Mouse (Mus musculus) intestine, embryonic 15.5 days (tissue): ENCODE results near the gene Mdk. TPM values are rescaled to one million over a fixed set of nuclear protein-coding genes. Genes with fewer than 3 reads are reported as not detected.
A peak's percentile ranks its signal among the peaks of the same experiment; 100 is the strongest.

Experiments
- ATAC-seq: fragments of 200-750 bp; cut with Nextera tagmentation; 2 replicates; pipeline ENCODE4 v1.8.0; 2017; ENCODE audit warnings: moderate TSS enrichment, moderate library complexity
- H3K27ac ChIP-seq: fragments of 300-500 bp; sonication (generic); 2 replicates; pipeline ENCODE4 v1.5.1; 2015; ENCODE audit warnings: mild to moderate bottlenecking, inconsistent platforms
- H3K27me3 ChIP-seq: fragments of 300-500 bp; sonication (generic); replicated peaks from 2 replicates; pipeline ENCODE4 v1.6.1; 2015; ENCODE audit warnings: inconsistent platforms
- H3K36me3 ChIP-seq: fragments of 300-500 bp; sonication (generic); 2 replicates; pipeline ENCODE4 v1.6.1; 2015; ENCODE audit warnings: inconsistent platforms
- H3K4me1 ChIP-seq: fragments of 300-500 bp; sonication (generic); replicated peaks from 2 replicates; pipeline ENCODE4 v1.6.1; 2015; ENCODE audit warnings: inconsistent platforms
- H3K4me2 ChIP-seq: fragments of 300-500 bp; sonication (generic); replicated peaks from 2 replicates; pipeline ENCODE4 v1.6.1; 2015; ENCODE audit warnings: mild to moderate bottlenecking, inconsistent platforms
- H3K4me3 ChIP-seq: fragments of 300-500 bp; sonication (generic); replicated peaks from 2 replicates; pipeline ENCODE4 v1.5.1; 2015; ENCODE audit warnings: inconsistent platforms
- H3K9ac ChIP-seq: fragments of 300-500 bp; sonication (generic); 2 replicates; pipeline ENCODE4 v1.6.1; 2015; ENCODE audit warnings: inconsistent platforms
- H3K9me3 ChIP-seq: fragments of 300-500 bp; sonication (generic); 2 replicates; pipeline ENCODE4 v1.6.1; 2016; ENCODE audit warnings: inconsistent platforms
- WGBS: fragments of 180-500 bp; shearing (Covaris S2); methylation state at CpG from one replicate; pipeline ENCODE4 v1.1.7; 2015; 5-methylcytosine and 5-hydroxymethylcytosine counted together
- polyA plus RNA-seq: library from polyadenylated mRNA; unstranded; fragments of >200 nt; fragmentation: Nextera tagmentation; extraction: Ambion mirVana; gene quantifications from 2 replicates; pipeline ENCODE4 v1.2.1, GENCODE M21; 2015

Gene Mdk
- polyA plus RNA-seq, 1 experiment from 2014 or later, result 652 TPM

DNA sequence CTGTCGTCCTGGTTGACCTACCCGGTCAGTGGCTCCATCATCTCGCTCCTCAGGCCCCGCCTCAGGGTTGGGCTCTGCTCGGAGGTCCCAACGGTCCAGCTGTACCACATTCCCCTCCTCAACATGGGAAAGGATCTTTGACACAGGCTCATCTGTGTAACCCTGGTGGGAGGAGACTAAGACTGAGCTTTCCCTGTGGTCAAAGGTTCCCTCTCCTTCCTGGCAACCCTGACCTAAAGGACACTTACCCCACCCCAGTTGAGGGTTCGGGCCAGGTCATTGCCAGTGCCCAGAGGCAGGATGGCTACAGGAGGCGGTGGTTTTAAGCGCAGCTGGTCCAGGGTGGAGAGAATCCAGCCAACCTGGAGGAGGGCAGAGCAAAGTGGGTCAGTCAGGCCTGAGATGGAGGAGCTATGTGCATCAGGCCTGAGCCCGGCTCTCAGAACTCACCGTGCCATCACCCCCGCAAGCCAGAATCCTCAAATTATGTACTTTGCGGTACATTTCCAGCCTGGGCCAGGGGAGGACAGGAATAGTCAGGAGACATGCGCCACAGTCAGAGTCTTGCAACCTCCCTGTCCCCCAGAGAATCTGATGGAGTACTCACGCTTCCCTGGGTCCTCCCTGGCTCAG is 7.3 kb upstream of the Mdk start:
- Histone ChIP-seq H3K27me3 (no peaks in the 10 kb centered on the region), H3K4me1 (peaks cover 6% of the 10 kb centered on the region), H3K9me3 (no peaks in the 10 kb centered on the region), H3K4me2 (no peak overlapping the region), H3K27ac (no peak overlapping the region), H3K36me3 (peaks cover 54% of the 10 kb centered on the region), H3K9ac (no peak overlapping the region), H3K4me3 (no peak overlapping the region)
- no peak for ATAC-seq
- 84% methylated on average over 15 of the region's 15 CpGs for WGBS

DNA sequence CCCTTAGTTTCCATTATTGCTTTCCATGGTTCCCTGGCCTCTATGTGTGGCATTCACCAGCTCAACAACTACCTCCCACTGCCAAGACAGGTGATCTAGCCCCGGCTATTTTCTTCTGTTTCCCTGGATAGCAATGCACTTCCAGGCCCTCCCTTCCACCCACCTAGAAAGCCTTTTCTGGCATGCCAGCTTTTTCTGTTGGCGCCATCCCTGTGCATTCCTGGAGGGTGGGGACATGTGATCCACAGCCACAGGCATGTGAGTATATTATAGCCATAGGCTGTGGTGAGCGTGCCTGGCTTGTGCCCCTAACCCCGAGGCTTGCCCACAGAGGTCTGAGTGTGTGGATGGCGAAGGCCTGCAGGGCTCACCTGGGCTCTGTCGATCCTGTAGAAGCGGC is 4.1 kb upstream of the Mdk start:
- Histone ChIP-seq H3K4me2 (no peak overlapping the region), H3K27me3 (no peaks in the 10 kb centered on the region), H3K36me3 (peaks cover 51% of the 10 kb centered on the region), H3K9me3 (no peaks in the 10 kb centered on the region), H3K4me3 (no peak overlapping the region), H3K9ac (no peak overlapping the region), H3K4me1 (peaks cover 28% of the 10 kb centered on the region), H3K27ac (no peak overlapping the region)
- ATAC-seq, result no peak
- WGBS, result 92% methylated on average over 7 of the region's 7 CpGs

DNA sequence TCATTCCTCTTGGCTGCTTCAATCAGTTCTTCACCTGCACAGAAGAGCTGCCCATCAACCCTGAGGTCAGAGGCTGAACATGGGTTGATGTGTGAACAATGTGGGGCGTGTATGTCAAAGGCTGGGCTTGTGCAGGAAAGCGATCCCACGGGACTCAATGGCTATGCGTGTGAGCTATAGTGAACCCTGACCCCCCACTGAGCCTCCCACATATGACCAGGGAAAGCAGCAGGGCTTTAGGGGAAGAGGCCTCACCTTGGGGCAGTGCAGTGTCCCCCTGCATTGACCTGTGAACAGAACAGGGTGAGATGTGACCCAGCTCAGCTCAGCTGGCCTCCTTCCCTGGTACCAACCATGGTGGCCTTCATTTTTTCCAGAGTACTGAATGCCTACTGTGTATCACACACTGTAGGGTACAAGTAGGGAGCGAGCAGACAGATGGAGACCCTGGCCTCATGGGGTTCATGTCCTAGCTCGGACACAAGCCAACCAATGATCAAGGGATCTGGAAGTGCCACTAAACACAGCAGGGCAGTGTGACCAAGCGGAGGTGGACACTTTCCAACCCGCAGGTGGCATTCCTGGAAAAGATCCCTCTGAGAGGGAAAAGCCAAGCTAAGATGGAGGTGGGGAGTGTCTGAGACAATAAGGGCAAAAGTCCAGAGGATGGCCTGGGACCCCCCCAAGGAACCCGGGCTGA is 2.9 kb upstream of the Mdk start:
- no peak overlapping the region for H3K27ac ChIP-seq
- no peak for ATAC-seq

GRCm38 (mm10) chr2:91934016-91934415 is 1.9 kb upstream of the Mdk start:
- no peaks in the 10 kb centered on the region for H3K9me3 ChIP-seq
- no peak for ATAC-seq
- H3K27me3 ChIP-seq, result no peaks in the 10 kb centered on the region
- no peak overlapping the region for H3K4me2 ChIP-seq
- H3K36me3 ChIP-seq, result peaks cover 32% of the 10 kb centered on the region
- peaks cover 41% of the 10 kb centered on the region for H3K4me1 ChIP-seq
- no peak overlapping the region for H3K9ac ChIP-seq
- H3K4me3 ChIP-seq, result no peak overlapping the region
- 39% methylated on average over 8 of the region's 8 CpGs for WGBS
- peak overlapping the region; percentile 90; the same call in 1 of the 2 replicates for H3K27ac ChIP-seq

More for the DNA sequence above, 2.9 kb upstream of the Mdk start:
- Histone ChIP-seq H3K4me1 (peaks cover 38% of the 10 kb centered on the region), H3K9me3 (no peaks in the 10 kb centered on the region), H3K4me3 (no peak overlapping the region), H3K27me3 (no peaks in the 10 kb centered on the region), H3K36me3 (peaks cover 42% of the 10 kb centered on the region), H3K9ac (no peak overlapping the region), H3K4me2 (no peak overlapping the region)
- 85% methylated on average over 9 of the region's 9 CpGs for WGBS

DNA sequence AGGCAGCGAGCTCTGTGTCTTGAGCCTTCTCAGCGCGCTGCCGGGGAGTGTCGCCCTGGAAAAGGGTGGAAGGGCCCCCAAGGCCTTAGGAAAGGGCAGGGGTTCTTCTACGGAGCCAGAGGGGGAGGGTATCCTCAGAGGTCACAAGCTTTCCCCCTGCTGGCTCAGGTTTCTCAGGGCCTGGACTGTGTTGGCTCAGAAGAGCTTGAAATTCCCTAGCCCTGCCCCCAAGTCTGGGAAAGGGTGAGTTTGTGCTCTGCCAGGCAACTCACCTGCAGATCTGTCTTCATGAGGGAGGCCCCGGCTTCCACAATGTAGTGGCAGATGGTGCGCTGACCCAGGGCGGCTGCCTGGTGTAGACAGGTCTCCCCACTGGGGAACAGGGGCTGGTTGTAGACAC is 1.4 kb upstream of the Mdk start:
- Histone ChIP-seq H3K4me2 (no peak overlapping the region), H3K36me3 (peaks cover 27% of the 10 kb centered on the region), H3K9me3 (no peaks in the 10 kb centered on the region), H3K27ac (peak overlapping the region; percentile 90), H3K9ac (no peak overlapping the region), H3K4me3 (no peak overlapping the region), H3K27me3 (no peaks in the 10 kb centered on the region), H3K4me1 (peaks cover 46% of the 10 kb centered on the region)
- WGBS, result 40% methylated on average over 9 of the region's 9 CpGs
- no peak for ATAC-seq

DNA sequence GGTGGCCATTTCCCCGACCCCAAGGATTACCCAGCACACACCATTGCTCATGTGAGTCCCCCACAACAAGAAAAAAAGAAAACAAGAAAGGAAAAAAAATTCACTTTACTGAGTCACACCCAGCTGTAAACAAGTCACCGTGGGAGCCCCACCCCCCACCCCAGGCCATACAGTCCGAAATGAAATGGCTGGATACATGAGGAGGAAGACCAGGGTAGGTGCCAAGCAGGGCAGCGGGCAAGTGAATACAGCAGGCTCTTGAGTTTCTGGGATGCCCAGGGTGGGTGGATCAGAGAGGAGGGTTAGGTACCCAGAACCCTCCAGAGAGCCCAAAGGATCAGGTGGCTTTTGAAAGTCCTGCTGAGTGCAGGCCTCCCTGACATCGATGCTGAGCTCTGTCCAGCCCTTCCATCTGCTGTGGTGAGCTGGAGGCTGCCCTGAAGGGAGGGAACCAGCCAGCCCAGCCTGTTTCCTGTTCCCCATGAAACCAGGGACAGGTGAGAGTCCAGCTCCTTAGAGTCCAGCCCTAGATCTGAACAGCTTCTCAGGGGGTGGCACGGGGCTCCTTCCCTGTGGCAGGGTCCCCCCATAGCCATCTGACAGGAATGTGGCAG is 747 bp upstream of the Mdk start:
- ATAC-seq, result peak; percentile 10; the same call in 1 of the 2 replicates
- no peaks in the 10 kb centered on the region for H3K27me3 ChIP-seq
- H3K36me3 ChIP-seq, result peaks cover 21% of the 10 kb centered on the region
- no peaks in the 10 kb centered on the region for H3K9me3 ChIP-seq
- WGBS, result 17% methylated on average over 6 of the region's 6 CpGs
- H3K4me2 ChIP-seq, result peak overlapping the region; percentile 78
- H3K27ac ChIP-seq, result peak overlapping the region; percentile 90
- H3K9ac ChIP-seq, result 0 out of 2 replicates have a peak overlapping the region, but pooled peaks have one; percentile 17
- peaks cover 50% of the 10 kb centered on the region for H3K4me1 ChIP-seq
- H3K4me3 ChIP-seq, result no peak overlapping the region

DNA sequence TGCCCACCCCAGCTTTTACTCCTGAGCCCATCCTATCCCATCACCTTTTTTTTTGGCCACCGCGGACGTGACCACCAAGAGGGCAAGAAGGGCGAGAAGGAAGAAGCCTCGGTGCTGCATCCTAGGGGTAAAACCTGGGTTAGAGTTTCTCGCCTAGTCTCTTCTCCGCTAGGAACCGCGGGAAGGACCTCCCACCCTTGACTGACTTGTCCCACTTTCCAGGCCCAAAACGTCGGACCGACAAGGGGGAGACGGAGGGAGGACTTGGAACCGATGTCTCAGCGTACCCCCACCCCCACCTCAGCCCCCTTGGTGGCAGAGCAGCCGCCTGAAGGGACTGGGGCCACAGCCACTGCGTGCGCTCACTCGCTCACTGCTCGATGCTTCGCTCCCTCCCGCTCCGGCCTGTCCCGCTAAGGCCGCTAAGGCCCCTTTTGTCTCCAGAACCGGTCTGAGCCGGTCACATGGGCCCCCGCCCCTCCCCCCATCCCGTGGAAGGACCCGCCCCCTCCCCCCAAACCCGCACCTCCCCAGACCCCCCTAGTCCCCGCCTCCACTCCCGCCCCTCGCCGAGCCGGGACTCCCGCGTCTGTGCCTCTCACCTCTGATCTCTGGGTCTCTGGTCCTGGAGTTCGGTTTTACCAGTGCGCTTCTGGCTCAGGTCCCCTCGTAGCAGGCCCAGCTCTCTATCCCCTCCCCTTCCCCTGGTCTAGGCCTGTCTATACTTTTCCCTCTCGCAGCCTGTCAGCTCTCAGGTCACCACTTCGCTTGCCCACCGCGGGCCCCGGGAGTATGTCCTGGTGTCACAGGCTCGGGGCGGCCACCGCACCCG is 553 bp downstream of the Mdk start:
- no peaks in the 10 kb centered on the region for H3K9me3 ChIP-seq
- ATAC-seq, result peak; percentile 60
- H3K4me2 ChIP-seq, result peak overlapping the region; percentile 78
- peak overlapping the region; percentile 78 for H3K9ac ChIP-seq
- H3K4me3 ChIP-seq, result peak overlapping the region; percentile 60
- H3K27me3 ChIP-seq, result no peaks in the 10 kb centered on the region
- H3K4me1 ChIP-seq, result peaks cover 52% of the 10 kb centered on the region
- peak overlapping the region; percentile 90 for H3K27ac ChIP-seq
- peaks cover 8% of the 10 kb centered on the region for H3K36me3 ChIP-seq
- WGBS, result 2% methylated on average over 50 of the region's 50 CpGs

GRCm38 (mm10) chr2:91930761-91931291 is 1.3 kb downstream of the Mdk start:
- no peaks in the 10 kb centered on the region for H3K27me3 ChIP-seq
- peak overlapping the region; percentile 90 for H3K27ac ChIP-seq
- peaks cover 52% of the 10 kb centered on the region for H3K4me1 ChIP-seq
- peaks cover 8% of the 10 kb centered on the region for H3K36me3 ChIP-seq
- peak overlapping the region; percentile 60 for H3K4me3 ChIP-seq
- WGBS, result 7% methylated on average over 23 of the region's 23 CpGs
- H3K9me3 ChIP-seq, result no peaks in the 10 kb centered on the region
- 0 out of 2 replicates have a peak, but pooled peaks have one; percentile 0 for ATAC-seq
- peak overlapping the region; percentile 78 for H3K4me2 ChIP-seq
- H3K9ac ChIP-seq, result peak overlapping the region; percentile 78

DNA sequence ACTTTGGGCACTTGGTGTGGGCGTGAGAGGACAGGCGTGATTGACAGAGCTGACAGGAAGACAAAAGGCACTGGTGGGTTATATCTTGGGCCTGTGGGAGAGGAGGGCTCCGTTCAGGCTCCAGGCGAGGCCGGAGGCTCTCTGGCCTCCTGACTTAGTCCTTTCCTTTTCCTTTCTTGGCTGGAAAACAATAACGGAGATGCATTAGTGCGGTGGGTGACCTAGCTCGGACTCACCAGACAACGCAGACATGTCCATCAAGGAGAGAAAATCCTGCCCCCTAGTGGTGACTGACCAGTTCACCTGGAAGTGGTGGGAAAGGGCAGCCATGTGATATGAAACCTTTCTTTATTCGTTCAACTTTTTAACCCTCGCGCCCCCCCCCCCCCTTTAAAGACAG is 2.2 kb downstream of the Mdk start:
- H3K27me3 ChIP-seq, result no peaks in the 10 kb centered on the region
- peak overlapping the region; percentile 60 for H3K4me3 ChIP-seq
- 15% methylated on average over 12 of the region's 12 CpGs for WGBS
- H3K27ac ChIP-seq, result no peak overlapping the region
- peak overlapping the region; percentile 78 for H3K4me2 ChIP-seq
- no peaks in the 10 kb centered on the region for H3K9me3 ChIP-seq
- H3K9ac ChIP-seq, result no peak overlapping the region
- peaks cover 52% of the 10 kb centered on the region for H3K4me1 ChIP-seq
- no peak for ATAC-seq
- H3K36me3 ChIP-seq, result peaks cover 4% of the 10 kb centered on the region

DNA sequence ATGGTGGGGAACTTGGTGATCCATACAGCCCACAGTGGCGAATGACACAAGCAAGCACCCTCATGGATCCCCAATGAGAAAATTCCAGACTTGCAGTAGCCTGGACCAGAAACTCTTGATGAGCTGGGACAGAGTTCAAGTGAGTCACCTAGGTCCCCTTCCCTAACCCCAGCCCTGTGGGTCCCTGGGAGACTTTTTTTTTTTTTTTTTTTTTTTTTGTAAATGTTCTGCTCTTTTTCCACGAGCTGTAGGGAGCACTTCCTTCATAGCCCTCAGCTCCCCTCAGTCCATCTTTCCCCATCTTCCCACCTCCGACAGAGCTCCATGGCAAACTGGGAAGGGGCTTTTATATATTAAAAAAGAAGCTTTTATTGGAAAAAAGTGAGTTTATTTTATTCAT is 2.6 kb downstream of the Mdk start:
- Histone ChIP-seq H3K36me3 (peaks cover under 1% of the 10 kb centered on the region; the same call in 1 of the 2 replicates), H3K9me3 (no peaks in the 10 kb centered on the region), H3K4me2 (peak overlapping the region; percentile 78; the same call in 1 of the 2 replicates), H3K27me3 (0 out of 2 replicates have a peak, but pooled peaks cover 2% of the 10 kb centered on the region), H3K4me3 (no peak overlapping the region), H3K27ac (no peak overlapping the region), H3K9ac (no peak overlapping the region), H3K4me1 (peaks cover 48% of the 10 kb centered on the region)
- ATAC-seq, result no peak
- WGBS, result 52% methylated on average over 3 of the region's 3 CpGs

GRCm38 (mm10) chr2:91928534-91929350 is 3.4 kb downstream of the Mdk start:
- H3K9me3 ChIP-seq, result no peaks in the 10 kb centered on the region
- no peak overlapping the region for H3K9ac ChIP-seq
- peaks cover 4% of the 10 kb centered on the region for H3K27me3 ChIP-seq
- no peaks in the 10 kb centered on the region for H3K36me3 ChIP-seq
- 66% methylated on average over 23 of the region's 23 CpGs for WGBS
- H3K27ac ChIP-seq, result no peak overlapping the region
- no peak overlapping the region for H3K4me3 ChIP-seq
- no peak for ATAC-seq
- H3K4me2 ChIP-seq, result no peak overlapping the region
- peaks cover 46% of the 10 kb centered on the region for H3K4me1 ChIP-seq
